Mouse (Mus musculus): Measurements from ENCODE around the gene BC107364.

GRCm38 (mm10) chr3:96420796-96421195 is 31.3 kb downstream of the BC107364 start:
- TF ChIP-seq CTCF (IDR thresholded peaks at IDR 0.05; ENCODE audit: extremely low read depth, insufficient read depth, insufficient read length, insufficient replicate concordance) (no peak), POLR2A (IDR thresholded peaks at IDR 0.05; ENCODE audit: low read depth, low read length) (no peak)

Data from spleen, adult 2 months (tissue).